Mouse (Mus musculus) myocyte (in vitro differentiated cells): ENCODE data around the gene Cd37. TPM values are rescaled to one million over a fixed set of nuclear protein-coding genes. Genes with fewer than 3 reads are reported as not detected.

Experiments used
- H3K27me3 ChIP-seq: one replicate; pipeline ENCODE4 v1.6.1; 2011; ENCODE audit not compliant: control insufficient read depth, insufficient read depth, insufficient read length
- H3K36me3 ChIP-seq: one replicate; pipeline ENCODE4 v1.6.1; 2011; ENCODE audit not compliant: control insufficient read depth, insufficient read depth
- H3K4me2 ChIP-seq: one replicate; pipeline ENCODE4 v1.6.1; 2011; ENCODE audit warnings: low read depth, control low read depth
- H3K4me3 ChIP-seq: one replicate; pipeline ENCODE4 v1.5.1; 2011; ENCODE audit warnings: mild to moderate bottlenecking, control low read depth, moderate library complexity
- H3K79me2 ChIP-seq: one replicate; pipeline ENCODE4 v1.6.1; 2011; ENCODE audit not compliant: control insufficient read depth, insufficient read depth
- H3ac ChIP-seq: one replicate; pipeline ENCODE4 v1.6.1; 2011; ENCODE audit not compliant: control insufficient read depth, insufficient read length
- CEBPB ChIP-seq: IDR thresholded peaks from 2 replicates; pipeline ENCODE4 v1.6.1; 2011; ENCODE audit warnings: mild to moderate bottlenecking, moderate library complexity; ENCODE audit not compliant: poor library complexity, insufficient read depth, severe bottlenecking
- E2F4 ChIP-seq: IDR thresholded peaks from one replicate; pipeline ENCODE4 v1.6.1; 2011; ENCODE audit warnings: mild to moderate bottlenecking, control low read depth, moderate library complexity; ENCODE audit not compliant: insufficient read depth
- MAX ChIP-seq: IDR thresholded peaks from one replicate; pipeline ENCODE4 v1.6.1; 2011; ENCODE audit warnings: low read depth, mild to moderate bottlenecking, control low read depth
- MYOD1 ChIP-seq, 3 experiments: IDR thresholded peaks; one replicate each; pipeline ENCODE4 v1.6.1; 2011; ENCODE audit warnings: control low read depth in 2 of 3, low read depth in 2 of 3, mild to moderate bottlenecking in 2 of 3, moderate library complexity in 1 of 3; ENCODE audit not compliant: insufficient read length in 2 of 3, control insufficient read depth in 1 of 3
- MYOG ChIP-seq, 3 experiments: IDR thresholded peaks; one replicate each; pipeline ENCODE4 v1.6.1; 2011; ENCODE audit warnings: control low read depth in 2 of 3, low read depth in 2 of 3, mild to moderate bottlenecking in 2 of 3; ENCODE audit not compliant: insufficient read length in 2 of 3, control insufficient read depth in 1 of 3, insufficient read depth in 1 of 3
- POLR2A ChIP-seq: IDR thresholded peaks from one replicate; pipeline ENCODE4 v1.6.1; 2011; ENCODE audit warnings: low read depth, mild to moderate bottlenecking, control low read depth, moderate library complexity; ENCODE audit not compliant: insufficient read length
- POLR2AphosphoS2 ChIP-seq: IDR thresholded peaks from one replicate; pipeline ENCODE4 v1.6.1; 2011; ENCODE audit warnings: low read depth, control low read depth; ENCODE audit not compliant: insufficient read length
- REST ChIP-seq: IDR thresholded peaks from one replicate; pipeline ENCODE4 v1.6.1; 2011; ENCODE audit warnings: mild to moderate bottlenecking, control low read depth, moderate library complexity; ENCODE audit not compliant: insufficient read depth, insufficient read length
- SRF ChIP-seq: IDR thresholded peaks from one replicate; pipeline ENCODE4 v1.6.1; 2011; ENCODE audit warnings: low read depth; ENCODE audit not compliant: control insufficient read depth, insufficient read length
- TCF12 ChIP-seq: IDR thresholded peaks from one replicate; pipeline ENCODE4 v1.6.1; 2011; ENCODE audit warnings: mild to moderate bottlenecking, control low read depth; ENCODE audit not compliant: poor library complexity, insufficient read depth, severe bottlenecking
- TCF3 ChIP-seq: IDR thresholded peaks from one replicate; pipeline ENCODE4 v1.6.1; 2011; ENCODE audit warnings: low read depth, control low read depth; ENCODE audit not compliant: insufficient read length
- USF1 ChIP-seq: IDR thresholded peaks from one replicate; pipeline ENCODE4 v1.6.1; 2011; ENCODE audit warnings: low read depth, mild to moderate bottlenecking, control low read depth, moderate library complexity
- polyA plus RNA-seq: library from polyadenylated mRNA; unstranded; fragments of >200 nt; fragmentation: generic; extraction: Trizol; gene quantifications from one replicate; pipeline ENCODE4 v1.2.1, GENCODE M21; 2012; ENCODE audit warnings: missing spikeins

Gene Cd37
- polyA plus RNA-seq, 1 experiment, result 0.18 TPM

- no peak overlapping the region for H3K4me3 ChIP-seq
- H3K36me3 ChIP-seq, result no peaks in the 10 kb centered on the region
- H3ac ChIP-seq, result no peak overlapping the region
- TF ChIP-seq SRF (no peak), E2F4 (no peak), MAX (no peak), TCF12 (no peak), MYOG (IDR thresholded peaks at IDR 0.05; ENCODE audit: control insufficient read depth in 1 of 3, insufficient read depth in 1 of 3, insufficient read length in 2 of 3, low read depth in 2 of 3) (no peak), CEBPB (no peak), POLR2AphosphoS2 (no peak), REST (no peak), MYOD1 (IDR thresholded peaks at IDR 0.05; ENCODE audit: control insufficient read depth in 1 of 3, insufficient read length in 2 of 3, low read depth in 2 of 3) (no peak), POLR2A (no peak), TCF3 (no peak), USF1 (no peak)
- no peak overlapping the region for H3K4me2 ChIP-seq
- no peaks in the 10 kb centered on the region for H3K79me2 ChIP-seq
- peaks cover 7% of the 10 kb centered on the region for H3K27me3 ChIP-seq
Observed at GRCm38 (mm10) chr7:45213708-45214107, 25.2 kb downstream of the Cd37 start.

- no peak for TF ChIP-seq CEBPB
- no peak for TF ChIP-seq POLR2AphosphoS2
- TF ChIP-seq MYOG (IDR thresholded peaks at IDR 0.05; ENCODE audit: control insufficient read depth in 1 of 3, insufficient read depth in 1 of 3, insufficient read length in 2 of 3, low read depth in 2 of 3), result no peak
- TF ChIP-seq REST, result no peak
- TF ChIP-seq MAX, result no peak
- TF ChIP-seq SRF, result no peak
- no peak for TF ChIP-seq USF1
- TF ChIP-seq E2F4, result no peak
Observed at GRCm38 (mm10) chr7:45212356-45212755, 26.6 kb downstream of the Cd37 start.

GRCm38 (mm10) chr7:45211851-45212251, 27.1 kb downstream of the Cd37 start, which contains the start of gene Dkkl1:
Dkkl1 (minus strand) TSS chr7:45212147.
- Histone ChIP-seq H3K79me2 (no peaks in the 10 kb centered on the region), H3ac (no peak within 1 kb of the TSS), H3K4me2 (no peak within 1 kb of the TSS), H3K27me3 (peaks cover 7% of the 10 kb centered on the region), H3K4me3 (no peak within 1 kb of the TSS), H3K36me3 (no peaks in the 10 kb centered on the region)
- TF ChIP-seq USF1 (no peak), CEBPB (no peak), SRF (no peak), MYOG (IDR thresholded peaks at IDR 0.05; ENCODE audit: control insufficient read depth in 1 of 3, insufficient read depth in 1 of 3, insufficient read length in 2 of 3, low read depth in 2 of 3) (no peak), MAX (no peak), REST (no peak), TCF3 (no peak), POLR2A (no peak), MYOD1 (IDR thresholded peaks at IDR 0.05; ENCODE audit: control insufficient read depth in 1 of 3, insufficient read length in 2 of 3, low read depth in 2 of 3) (no peak), TCF12 (no peak), POLR2AphosphoS2 (no peak)

More at GRCm38 (mm10) chr7:45212356-45212755, 26.6 kb downstream of the Cd37 start:
- Histone ChIP-seq H3K4me3 (no peak overlapping the region), H3ac (no peak overlapping the region), H3K27me3 (peaks cover 7% of the 10 kb centered on the region), H3K79me2 (no peaks in the 10 kb centered on the region), H3K36me3 (no peaks in the 10 kb centered on the region), H3K4me2 (no peak overlapping the region)

GRCm38 (mm10) chr7:45211070-45211469, 27.8 kb downstream of the Cd37 start:
- Histone ChIP-seq H3K4me3 (no peak overlapping the region), H3K27me3 (peaks cover 9% of the 10 kb centered on the region), H3ac (no peak overlapping the region), H3K36me3 (no peaks in the 10 kb centered on the region), H3K4me2 (no peak overlapping the region), H3K79me2 (no peaks in the 10 kb centered on the region)
- TF ChIP-seq USF1 (no peak), REST (no peak), POLR2AphosphoS2 (no peak), POLR2A (no peak), MYOG (IDR thresholded peaks at IDR 0.05; ENCODE audit: control insufficient read depth in 1 of 3, insufficient read depth in 1 of 3, insufficient read length in 2 of 3, low read depth in 2 of 3) (no peak), SRF (no peak), TCF12 (no peak), E2F4 (no peak), MYOD1 (IDR thresholded peaks at IDR 0.05; ENCODE audit: control insufficient read depth in 1 of 3, insufficient read length in 2 of 3, low read depth in 2 of 3) (no peak), MAX (no peak), TCF3 (no peak), CEBPB (no peak)

- H3ac ChIP-seq, result no peak overlapping the region
- TF ChIP-seq E2F4 (no peak), MYOD1 (IDR thresholded peaks at IDR 0.05; ENCODE audit: control insufficient read depth in 1 of 3, insufficient read length in 2 of 3, low read depth in 2 of 3) (no peak), TCF12 (no peak), MAX (no peak), POLR2A (no peak), POLR2AphosphoS2 (no peak), REST (no peak), SRF (no peak), MYOG (IDR thresholded peaks at IDR 0.05; ENCODE audit: control insufficient read depth in 1 of 3, insufficient read depth in 1 of 3, insufficient read length in 2 of 3, low read depth in 2 of 3) (no peak), USF1 (no peak), TCF3 (no peak), CEBPB (no peak)
Observed at GRCm38 (mm10) chr7:45208260-45208659, 30.7 kb downstream of the Cd37 start.

More at GRCm38 (mm10) chr7:45208260-45208659, 30.7 kb downstream of the Cd37 start:
- no peaks in the 10 kb centered on the region for H3K79me2 ChIP-seq
- H3K36me3 ChIP-seq, result no peaks in the 10 kb centered on the region
- no peak overlapping the region for H3K4me2 ChIP-seq
- H3K27me3 ChIP-seq, result peaks cover 11% of the 10 kb centered on the region
- no peak overlapping the region for H3K4me3 ChIP-seq
